Mouse (Mus musculus) frontal cortex, postnatal 14 days (tissue): ENCODE results near the gene Arsg.
A peak's percentile ranks its signal among the peaks of the same experiment; 100 is the strongest.

Experiments used
- DNase-seq, 2 experiments: peaks; one replicate each; pipeline ENCODE4 v3.0.0; 2022; ENCODE audit warnings: low spot score in 2 of 2

Arsg gene

DNA sequence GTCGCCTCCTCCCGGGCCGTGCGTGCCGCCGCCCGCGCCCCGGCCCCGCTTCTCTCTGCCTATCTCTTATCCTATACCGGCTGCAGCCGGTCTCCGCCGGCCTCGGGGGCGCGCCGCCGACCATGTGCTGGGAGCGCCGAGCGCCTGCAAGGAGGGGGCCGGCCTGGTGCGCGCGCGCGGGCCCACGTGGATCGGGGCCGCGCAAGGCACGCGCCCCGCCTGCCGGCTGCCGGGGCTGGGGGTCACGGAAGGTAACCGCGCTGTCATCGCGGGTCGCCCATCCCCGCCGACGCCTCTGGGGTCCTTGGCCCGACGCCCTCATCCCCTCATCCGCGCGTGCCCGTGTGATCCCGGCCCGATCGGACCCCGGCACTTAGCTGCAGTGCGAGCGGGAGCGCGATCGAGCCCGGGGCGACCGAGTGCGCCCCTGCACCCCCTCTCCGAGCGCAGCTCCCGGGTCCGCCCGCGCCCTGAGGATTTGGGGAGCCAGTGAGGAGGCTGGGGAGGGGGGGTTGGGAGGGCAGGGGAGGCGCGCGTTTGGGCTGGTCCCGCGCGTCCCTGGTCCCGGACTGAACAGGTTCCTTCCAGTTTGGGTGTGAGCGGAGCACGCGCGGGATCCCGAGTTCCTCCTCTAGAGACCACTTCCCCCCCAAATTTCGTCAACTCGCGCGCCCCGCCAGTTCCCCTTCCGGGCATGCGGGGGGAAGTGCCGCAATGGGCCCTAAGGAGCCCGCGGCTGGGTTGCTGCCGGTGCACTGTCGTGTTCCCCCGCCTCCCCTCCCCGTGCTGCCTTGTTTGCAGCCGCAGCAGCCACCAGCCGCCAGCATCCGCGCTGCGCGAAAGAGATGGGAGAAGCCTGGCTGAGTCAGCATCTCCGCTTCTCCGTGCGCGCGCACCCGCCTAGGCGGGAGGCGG is at the start of gene Arsg, which contains the start of gene Slc16a6:
Arsg (plus strand) TSS at position 204 of the 915 bp plus-strand sequence.
Slc16a6 (minus strand) TSS at position 428 of the 915 bp plus-strand sequence.
- DNase-seq: peak; percentile 78 to 79

- DNase-seq: peak; percentile 97
These were observed 47.5 kb upstream of the Arsg start, which contains the start of gene Amz2 for GRCm38 (mm10) chr11:109425392-109426271. Gene Amz2, plus strand, starts transcription at chr11:109425946.

GRCm38 (mm10) chr11:109426272-109426586 is 46.9 kb upstream of the Arsg start:
- no peak for DNase-seq

- no peak for DNase-seq
These were observed 45.8 kb upstream of the Arsg start for GRCm38 (mm10) chr11:109427353-109427752.

DNA sequence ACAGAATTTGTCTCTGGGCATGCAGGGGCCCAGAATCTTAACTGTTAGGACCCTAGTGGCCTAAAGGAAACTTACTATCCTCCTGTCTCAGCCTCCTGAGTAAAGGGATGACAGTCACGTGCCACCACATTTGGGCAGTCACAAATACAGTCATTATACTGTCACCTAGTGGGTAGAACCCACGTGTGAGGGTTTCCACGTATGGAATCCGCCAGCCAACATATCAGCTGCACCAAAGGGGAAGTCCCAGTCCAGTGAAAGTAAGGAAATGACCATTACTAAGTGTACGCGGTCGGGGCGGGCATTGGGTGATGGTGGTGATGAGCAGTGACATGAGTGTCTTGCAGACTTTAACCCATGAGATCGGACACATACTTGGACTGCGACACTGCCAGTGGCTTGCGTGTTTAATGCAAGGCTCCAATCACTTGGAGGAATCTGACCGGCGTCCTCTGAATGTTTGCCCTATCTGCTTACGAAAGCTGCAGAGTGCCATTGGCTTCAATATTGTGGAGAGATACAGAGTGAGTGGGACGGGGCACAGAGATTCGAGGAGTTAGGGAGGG is 38.9 kb upstream of the Arsg start:
- no peak for DNase-seq

GRCm38 (mm10) chr11:109436889-109437288 is 36.3 kb upstream of the Arsg start:
- DNase-seq: no peak

DNA sequence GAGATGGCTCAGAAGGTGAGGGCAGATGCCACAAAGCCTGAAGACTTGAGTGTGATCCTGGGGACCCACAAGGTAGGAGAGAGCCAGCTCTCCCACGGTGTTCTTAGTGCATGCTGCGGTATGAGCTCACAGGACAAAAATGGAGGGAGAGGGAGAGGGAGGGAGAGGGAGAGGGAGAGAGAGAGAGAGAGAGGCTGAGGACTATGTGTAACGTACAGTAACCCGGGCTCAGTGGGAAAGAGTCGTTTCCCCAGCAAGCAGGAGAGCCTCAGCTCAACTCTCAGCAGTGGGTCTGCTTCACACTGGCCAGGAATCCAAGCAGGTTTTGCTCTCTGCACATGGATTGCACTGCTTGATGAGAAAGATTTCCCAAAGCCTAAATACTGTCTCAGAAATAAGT is 34.0 kb upstream of the Arsg start:
- DNase-seq: no peak

DNA sequence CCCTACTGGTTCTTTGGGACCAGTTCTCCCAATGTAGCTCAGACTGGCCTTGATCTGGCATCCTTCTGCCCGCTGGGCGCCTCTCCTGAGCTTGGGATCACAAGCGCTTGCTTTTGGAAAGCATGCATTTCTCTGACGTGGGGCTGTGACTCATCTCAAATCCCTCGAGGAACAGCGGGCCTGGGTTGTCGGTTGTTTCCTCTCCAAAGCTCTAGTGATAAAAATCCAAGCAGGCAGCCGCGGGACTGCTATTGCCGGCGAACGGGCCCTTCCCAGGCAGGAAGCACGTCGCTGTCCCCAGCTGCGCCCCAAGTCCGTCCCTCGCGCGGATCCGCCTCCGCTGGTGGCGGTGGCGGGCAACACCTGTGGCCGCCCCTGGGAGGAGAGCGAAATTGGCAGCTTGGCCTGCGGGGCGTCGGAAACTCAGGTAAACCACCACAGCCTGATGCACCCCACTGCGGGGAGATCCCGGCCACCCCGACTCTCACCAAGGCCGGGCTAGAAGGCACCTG is 33.3 kb upstream of the Arsg start:
- DNase-seq: peak; percentile 34 to 45

DNA sequence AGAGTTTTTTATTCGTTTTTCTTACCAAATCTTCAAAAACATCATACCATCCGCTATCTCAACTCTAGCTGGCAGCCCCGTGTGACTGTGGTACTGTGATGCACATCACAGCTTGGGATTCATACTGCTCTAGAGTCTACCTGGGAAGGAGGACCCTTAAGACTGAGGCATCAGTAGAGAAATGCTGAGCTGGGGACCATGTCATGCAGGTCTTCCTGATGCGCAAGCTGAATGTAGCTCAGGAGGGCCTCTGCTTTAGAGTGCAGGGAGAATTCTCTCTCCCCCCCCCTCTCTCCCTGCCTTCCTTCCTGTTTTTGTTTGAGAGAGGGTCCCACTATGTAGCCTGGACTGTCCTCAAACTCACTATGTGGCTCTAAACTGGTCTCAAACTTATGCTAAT is 32.5 kb upstream of the Arsg start:
- DNase-seq: no peak

- no peak for DNase-seq
These were observed 32.1 kb upstream of the Arsg start for GRCm38 (mm10) chr11:109441119-109441518.

DNA sequence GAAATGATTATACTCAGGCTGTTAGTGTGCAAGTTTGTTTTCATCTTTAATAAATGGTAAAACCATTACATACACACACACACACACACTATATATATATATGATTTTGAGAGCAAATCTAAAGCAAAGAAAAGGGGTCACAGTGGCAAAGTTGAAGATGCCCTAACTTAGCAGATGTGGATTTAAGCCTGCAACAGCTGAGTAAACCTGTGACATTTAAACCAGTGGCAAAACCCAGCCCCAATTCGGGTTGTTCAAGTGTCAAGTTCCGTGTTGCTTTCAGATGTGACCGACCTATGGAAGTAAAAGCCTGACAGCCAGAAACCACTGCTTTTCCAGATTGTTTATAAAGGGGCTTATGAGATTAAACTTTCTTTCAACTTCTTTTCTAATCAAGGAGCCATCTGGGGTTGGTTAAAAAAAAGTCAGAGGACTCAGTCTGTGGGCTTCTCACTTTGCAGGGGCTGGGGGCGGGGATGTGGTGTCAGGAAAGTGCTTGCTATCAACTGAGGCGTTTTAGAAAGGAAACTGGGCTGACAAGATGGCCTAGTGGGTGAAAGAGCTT is 30.9 kb upstream of the Arsg start:
- no peak for DNase-seq

DNA sequence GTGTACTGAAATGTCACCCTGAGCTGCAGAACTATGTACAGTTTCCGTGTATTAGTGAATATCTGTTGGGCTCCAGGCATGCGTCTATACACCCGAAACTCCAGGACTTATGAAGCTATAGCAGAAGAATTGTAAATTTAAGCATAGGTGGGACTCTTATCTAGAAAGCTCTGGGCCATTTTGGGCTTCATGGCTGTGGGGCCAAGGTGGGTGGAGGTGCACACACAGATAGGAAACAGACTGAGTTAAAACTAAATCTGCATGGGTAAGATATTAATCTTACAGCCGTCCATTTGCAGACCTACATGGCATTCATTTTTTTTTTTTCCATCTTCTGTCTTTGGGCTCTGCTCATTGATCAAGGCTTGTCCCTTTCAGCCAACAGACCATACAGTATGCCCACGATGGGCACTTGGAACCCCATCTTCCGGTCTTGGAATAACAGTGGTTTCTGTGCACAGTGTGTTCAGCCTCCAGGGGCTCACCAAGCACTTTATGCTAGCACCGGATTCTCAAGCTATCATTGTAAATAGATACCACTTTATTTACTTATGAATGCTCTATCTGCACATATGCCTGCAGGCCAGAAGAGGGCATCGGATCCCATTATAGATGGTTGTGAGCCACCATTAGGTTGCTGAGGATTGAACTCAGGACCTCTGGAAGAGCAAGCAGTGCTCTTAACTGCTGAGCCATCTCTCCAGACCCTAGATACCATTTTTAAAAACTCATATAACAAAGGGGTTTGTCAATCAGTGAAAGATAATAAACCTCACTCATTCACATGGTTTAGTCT is 29.5 kb upstream of the Arsg start:
- DNase-seq: no peak

GRCm38 (mm10) chr11:109444600-109444999 is 28.6 kb upstream of the Arsg start:
- no peak for DNase-seq

DNA sequence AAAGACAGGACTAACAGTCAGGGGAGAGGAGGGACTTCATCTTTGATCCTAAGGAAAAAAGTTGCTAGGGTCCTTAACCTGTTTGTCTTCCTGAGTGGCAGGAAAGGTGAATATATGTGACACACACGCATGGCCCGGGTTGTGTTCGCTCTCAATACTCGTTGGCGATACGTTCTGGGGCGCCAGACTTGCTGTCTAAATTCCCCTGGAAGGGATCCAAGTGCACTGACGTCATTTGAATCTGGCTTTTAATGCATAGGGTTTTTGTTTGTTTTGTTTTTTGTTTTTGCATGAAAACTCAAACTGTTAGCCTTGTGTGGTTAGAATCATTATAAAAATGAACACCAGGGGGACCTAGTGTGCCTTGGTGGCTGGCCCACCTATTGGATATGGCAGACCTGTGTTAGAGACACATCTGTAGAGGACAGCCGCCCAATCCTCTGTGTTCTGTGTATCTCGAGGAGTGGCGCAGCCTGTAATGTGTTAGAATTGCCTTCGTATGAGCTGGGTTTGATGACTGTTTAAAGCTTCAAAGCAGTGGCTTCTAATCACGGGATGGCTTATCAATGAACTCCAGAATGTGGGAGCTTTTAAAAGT is 27.6 kb upstream of the Arsg start:
- no peak for DNase-seq

DNA sequence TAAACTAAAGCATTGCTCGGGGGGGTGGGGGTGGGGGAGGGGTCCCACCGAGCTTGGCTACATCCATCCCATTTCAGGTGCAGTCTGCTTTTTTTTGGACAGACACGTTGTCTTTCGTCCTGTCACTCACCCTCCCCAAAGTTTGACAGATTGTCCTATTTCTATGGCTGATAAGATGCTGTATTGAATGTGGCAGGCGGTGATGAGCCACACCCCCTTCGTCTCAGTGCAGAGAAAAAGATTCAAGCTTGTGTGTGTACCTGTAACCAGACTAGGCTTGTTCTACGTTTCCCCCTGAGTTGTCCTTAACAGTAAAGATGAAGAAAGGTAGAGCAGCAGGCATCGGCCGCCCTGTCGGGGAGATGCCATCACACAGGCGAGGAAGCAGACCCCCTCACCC is 22.0 kb upstream of the Arsg start:
- no peak for DNase-seq

DNA sequence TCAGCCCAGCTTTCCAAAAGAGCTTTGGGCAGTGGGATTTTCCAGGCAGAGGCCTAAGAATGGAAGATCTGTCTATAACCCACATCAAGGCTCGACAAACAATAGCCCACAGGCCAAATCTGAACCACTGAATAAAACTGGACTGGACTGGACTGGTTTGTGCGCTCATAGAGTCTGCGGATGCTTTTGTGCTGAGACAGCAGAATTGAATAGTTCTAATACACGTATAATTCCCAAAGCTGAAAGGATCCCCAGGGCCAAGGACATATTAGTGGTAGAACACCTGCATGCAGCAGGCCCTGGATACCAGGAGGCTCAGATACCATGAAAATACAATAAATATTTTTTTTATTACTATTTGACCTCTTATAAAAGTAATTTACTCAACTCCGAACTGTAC is 16.9 kb upstream of the Arsg start:
- no peak for DNase-seq

GRCm38 (mm10) chr11:109458165-109458564 is 15.0 kb upstream of the Arsg start:
- DNase-seq: no peak

- no peak for DNase-seq
These were observed 12.6 kb upstream of the Arsg start for GRCm38 (mm10) chr11:109460586-109460985.

- DNase-seq: no peak
These were observed 8.1 kb upstream of the Arsg start for GRCm38 (mm10) chr11:109465068-109465467.

DNA sequence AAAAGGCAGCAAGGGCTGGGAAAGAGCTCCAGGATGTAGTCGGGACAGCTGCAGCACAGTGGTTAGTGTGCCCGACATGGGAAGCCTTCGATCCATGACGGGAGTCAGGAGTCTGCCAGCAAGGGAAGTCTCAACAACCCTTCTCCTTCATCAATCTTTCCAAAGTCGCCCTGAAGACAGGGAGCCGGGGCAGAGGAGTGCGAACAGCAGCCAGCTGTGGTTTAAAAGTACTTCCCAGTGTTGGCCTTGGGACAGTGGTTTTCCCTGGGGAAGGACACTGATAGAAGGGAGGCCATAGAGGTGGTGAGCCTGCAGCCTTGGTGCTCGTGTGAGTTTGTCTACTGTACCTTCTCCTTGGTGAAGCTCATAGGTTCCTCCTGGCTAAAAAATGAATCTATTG is 6.2 kb upstream of the Arsg start:
- no peak for DNase-seq

DNA sequence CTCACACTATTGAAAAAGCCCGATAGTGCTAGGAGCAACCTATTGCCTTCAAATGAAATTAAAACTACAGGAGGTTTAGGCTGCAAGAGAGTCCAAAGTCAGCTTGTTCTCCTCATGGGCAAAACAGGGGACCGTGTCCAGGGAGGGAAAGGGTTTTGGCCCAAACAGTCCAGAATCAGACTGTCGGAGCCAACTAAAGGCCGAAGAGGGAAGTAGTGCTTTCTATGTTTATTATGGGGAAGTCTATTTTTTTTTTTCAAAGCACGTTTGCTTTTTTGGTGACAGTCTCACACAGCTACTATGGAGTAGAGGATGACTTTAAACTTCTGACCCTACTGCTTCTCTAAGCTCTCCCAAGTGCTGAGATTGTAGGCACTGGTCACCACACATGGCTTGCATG is 5.0 kb upstream of the Arsg start:
- DNase-seq: no peak
